In the genomic region with DNA sequence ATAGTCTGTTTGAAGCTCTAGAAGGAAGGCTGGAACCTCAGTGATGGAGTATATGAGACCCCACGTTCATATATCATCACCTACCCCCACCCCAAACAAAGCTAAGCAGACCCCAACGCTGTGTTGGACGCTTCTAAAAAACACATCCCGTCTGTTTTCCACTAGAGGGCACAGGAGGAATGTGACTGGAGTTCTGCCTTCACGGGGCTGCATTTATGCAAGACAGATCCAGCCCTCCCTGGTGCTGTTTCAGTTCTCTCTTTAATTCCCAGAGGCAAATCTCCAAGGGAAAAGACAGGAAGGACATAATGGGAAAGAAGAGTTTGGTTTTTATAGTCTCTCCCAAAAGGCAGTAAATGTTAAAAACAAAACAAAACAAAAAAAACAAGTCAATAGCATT, we compare ENCODE assay signal across 8 mouse cellular contexts. TPM values are rescaled to one million over a fixed set of nuclear protein-coding genes. Genes with fewer than 3 reads are reported as not detected.
A peak's percentile ranks its signal among the peaks of the same experiment; 100 is the strongest.
DNase-seq lines count a peak whose midpoint lies in the region; ATAC-seq lines count a peak whose summit lies in the region.

No protein-coding gene starts in this region.

- H3K4me3 ChIP-seq in intestine, embryonic 16.5 days (ENCODE audit: low read length) = no peak overlapping the region
- H3K4me3 ChIP-seq in intestine, embryonic 15.5 days (replicated peaks) = no peak overlapping the region
- no peak overlapping the region for H3K4me3 ChIP-seq in forebrain, embryonic 16.5 days (replicated peaks; ENCODE audit: low read length)

- no peak overlapping the region for H3K27ac ChIP-seq in intestine, embryonic 16.5 days (ENCODE audit: low read length)
- no peak overlapping the region for H3K27ac ChIP-seq in intestine, embryonic 15.5 days
- no peak overlapping the region for H3K27ac ChIP-seq in forebrain, embryonic 16.5 days (ENCODE audit: low read length)

- peak; percentile 15 for DNase-seq in A20 (ENCODE audit: low read depth, low spot score)
- peak; percentile 25 for DNase-seq in ZHBTc4 (ENCODE audit: low read depth, low spot score)
- peak; percentile 39 for DNase-seq in mesoderm, embryonic 11.5 days (ENCODE audit: low read depth, low spot score)
- DNase-seq in c-Kit-positive CD71-positive TER-119-positive erythroid progenitor cells, embryonic 14.5 days (ENCODE audit: low spot score) = no peak
- no peak for DNase-seq in urinary bladder, postnatal 10 days (ENCODE audit: low spot score)

- ATAC-seq in intestine, embryonic 16.5 days = 0 out of 2 replicates have a peak, but pooled peaks have one; percentile 55
- no peak for ATAC-seq in intestine, embryonic 15.5 days
- ATAC-seq in forebrain, embryonic 16.5 days = peak; percentile 88

- 15% methylated on average over 5 of the region's 5 CpGs for WGBS in intestine, embryonic 16.5 days
- 23% methylated on average over 5 of the region's 5 CpGs for WGBS in intestine, embryonic 15.5 days
- WGBS in forebrain, embryonic 16.5 days = 10% methylated on average over 5 of the region's 5 CpGs

- H3K4me1 ChIP-seq in intestine, embryonic 16.5 days (ENCODE audit: control insufficient read depth, insufficient read depth, low read length) = no peaks in the 10 kb centered on the region
- H3K4me1 ChIP-seq in intestine, embryonic 15.5 days (replicated peaks) = no peaks in the 10 kb centered on the region
- no peaks in the 10 kb centered on the region for H3K4me1 ChIP-seq in forebrain, embryonic 16.5 days (replicated peaks; ENCODE audit: control insufficient read depth, insufficient read depth, low read length)

- no peaks in the 10 kb centered on the region for H3K27me3 ChIP-seq in intestine, embryonic 16.5 days (replicated peaks; ENCODE audit: control insufficient read depth, insufficient read depth, low read length)
- no peaks in the 10 kb centered on the region for H3K27me3 ChIP-seq in intestine, embryonic 15.5 days (replicated peaks)
- no peaks in the 10 kb centered on the region for H3K27me3 ChIP-seq in forebrain, embryonic 16.5 days (replicated peaks; ENCODE audit: control insufficient read depth, insufficient read depth, low read length)

- H3K9me3 ChIP-seq in intestine, embryonic 16.5 days (ENCODE audit: control insufficient read depth, low read length) = no peaks in the 10 kb centered on the region
- no peaks in the 10 kb centered on the region for H3K9me3 ChIP-seq in intestine, embryonic 15.5 days
- no peaks in the 10 kb centered on the region for H3K9me3 ChIP-seq in forebrain, embryonic 16.5 days (ENCODE audit: control insufficient read depth, low read length)

- no peak overlapping the region for H3K4me2 ChIP-seq in intestine, embryonic 16.5 days (ENCODE audit: low read depth, low read length)
- no peak overlapping the region for H3K4me2 ChIP-seq in intestine, embryonic 15.5 days (replicated peaks)
- no peak overlapping the region for H3K4me2 ChIP-seq in forebrain, embryonic 16.5 days (ENCODE audit: low read length)

- H3K36me3 ChIP-seq in intestine, embryonic 16.5 days (ENCODE audit: control insufficient read depth, insufficient read depth, low read length) = peaks cover 3% of the 10 kb centered on the region; the same call in 1 of the 2 replicates
- H3K36me3 ChIP-seq in intestine, embryonic 15.5 days = peaks cover 18% of the 10 kb centered on the region; the same call in 1 of the 2 replicates
- H3K36me3 ChIP-seq in forebrain, embryonic 16.5 days (ENCODE audit: control insufficient read depth, insufficient read depth) = peaks cover 22% of the 10 kb centered on the region

- no peak overlapping the region for H3K9ac ChIP-seq in intestine, embryonic 16.5 days (ENCODE audit: low read depth, low read length)
- H3K9ac ChIP-seq in intestine, embryonic 15.5 days = no peak overlapping the region
- no peak overlapping the region for H3K9ac ChIP-seq in forebrain, embryonic 16.5 days (replicated peaks; ENCODE audit: low read depth, low read length)

RNA-seq across cellular contexts. Expression of a gene that starts 30.4 kb away (rescaled TPM):
- polyA plus RNA-seq in intestine, embryonic 16.5 days (2015; fragmentation: Nextera tagmentation; extraction: Ambion mirVana) = 184 and 212 TPM in 2 replicates
- polyA plus RNA-seq in intestine, embryonic 15.5 days (2015; fragmentation: Nextera tagmentation; extraction: Ambion mirVana) = 175 and 233 TPM in 2 replicates
- polyA plus RNA-seq in forebrain, embryonic 16.5 days (2015; fragmentation: Nextera tagmentation; extraction: Ambion mirVana) = 298 and 300 TPM in 2 replicates

Comparison
In these comparisons a context has a peak if more than half of its experiments do, and no peak if none do; other contexts are left out.
1. DNase-seq: peak in A20 (single experiment), ZHBTc4 (single experiment) and mesoderm, embryonic 11.5 days (single experiment); none in c-Kit-positive CD71-positive TER-119-positive erythroid progenitor cells, embryonic 14.5 days (single experiment) and urinary bladder, postnatal 10 days (single experiment).